Comparison of ENCODE assay signal across 31 mouse cellular contexts in genomic region chr16:92098351-92099051, GRCm38 (mm10). TPM values are rescaled to one million over a fixed set of nuclear protein-coding genes. Genes with fewer than 3 reads are reported as not detected.
DNase-seq lines count a peak whose midpoint lies in the region; ATAC-seq and TF ChIP-seq lines count a peak whose summit lies in the region.
"Had no signal": no experiment of that assay in that cellular context is flagged by ENCODE, and none has a peak within 500 bp of the region (broad histone marks: within the 10 kb centered on the region; RNA-seq: fewer than 3 reads in every experiment).

No protein-coding gene starts in this region.

- DNase-seq in forebrain, embryonic 14.5 days (ENCODE audit: low spot score), result peak; percentile 38
- DNase-seq in kidney, adult 9 months, result peak; percentile 33
- DNase-seq in brain, embryonic 14.5 days (ENCODE audit: low read depth), result peak; percentile 45
- peak; percentile 64 for DNase-seq in hindlimb bud, embryonic 11.5 days (ENCODE audit: extremely low spot score, low read depth, low spot score)
- DNase-seq in cerebellum, adult 9-10 months, result no peak
- DNase-seq: adrenal gland, postnatal 36 days; cerebellum, adult 11-12 months; cerebellum, postnatal 14 days; gastrocnemius, postnatal 14 days; heart, adult 18-20 months; heart, postnatal 14 days; lung, postnatal 36 days; right cerebral cortex, postnatal 4 days; thymus, postnatal 36 days had no signal

- ATAC-seq in forebrain, embryonic 14.5 days, result no peak
- no peak for ATAC-seq in forebrain, embryonic 15.5 days (replicated peaks)
- no peak for ATAC-seq in kidney, embryonic 16.5 days (ENCODE audit: low FRiP score, low TSS enrichment)
- ATAC-seq in erythroid progenitor cell, adult 5-6 weeks (replicated peaks; ENCODE audit: low FRiP score, poor library complexity, severe bottlenecking), result no peak
- ATAC-seq: forebrain, embryonic 16.5 days; inflammation-experienced regulatory T-cells, adult 6 months; midbrain, embryonic 15.5 days; Patski had no signal

- no peaks in the 10 kb centered on the region for H3K9me3 ChIP-seq in forebrain, embryonic 14.5 days (replicated peaks; ENCODE audit: control insufficient read depth, low read length)
- no peaks in the 10 kb centered on the region for H3K9me3 ChIP-seq in forebrain, embryonic 15.5 days
- no peaks in the 10 kb centered on the region for H3K9me3 ChIP-seq in kidney, embryonic 16.5 days (ENCODE audit: low read length)
- H3K9me3 ChIP-seq: heart, embryonic 13.5 days; limb, embryonic 15.5 days; lung, embryonic 15.5 days; megakaryocyte, embryonic 14.5 days; midbrain, embryonic 15.5 days had no signal

- H3K4me3 ChIP-seq in forebrain, embryonic 14.5 days (ENCODE audit: low read depth, low read length), result no peak overlapping the region
- no peak overlapping the region for H3K4me3 ChIP-seq in forebrain, embryonic 15.5 days
- H3K4me3 ChIP-seq in kidney, embryonic 16.5 days (ENCODE audit: low read length), result no peak overlapping the region
- H3K4me3 ChIP-seq: heart, embryonic 13.5 days; limb, embryonic 15.5 days; lung, embryonic 15.5 days; megakaryocyte, embryonic 14.5 days; midbrain, embryonic 15.5 days had no signal

- no peaks in the 10 kb centered on the region; the same call in 1 of the 2 replicates for H3K4me1 ChIP-seq in forebrain, embryonic 14.5 days (ENCODE audit: control insufficient read depth, insufficient read depth, low read length)
- peaks cover 8% of the 10 kb centered on the region for H3K4me1 ChIP-seq in forebrain, embryonic 15.5 days
- H3K4me1 ChIP-seq in kidney, embryonic 16.5 days (ENCODE audit: insufficient read depth, low read length), result peaks cover 8% of the 10 kb centered on the region
- H3K4me1 ChIP-seq: megakaryocyte, embryonic 14.5 days had no signal

- no peaks in the 10 kb centered on the region for H3K27me3 ChIP-seq in forebrain, embryonic 14.5 days (replicated peaks; ENCODE audit: control insufficient read depth, insufficient read depth, low read length)
- H3K27me3 ChIP-seq in forebrain, embryonic 15.5 days, result no peaks in the 10 kb centered on the region
- H3K27me3 ChIP-seq in kidney, embryonic 16.5 days (ENCODE audit: insufficient read depth, low read length), result no peaks in the 10 kb centered on the region
- H3K27me3 ChIP-seq: heart, embryonic 13.5 days; limb, embryonic 15.5 days; lung, embryonic 15.5 days; megakaryocyte, embryonic 14.5 days; midbrain, embryonic 15.5 days; Patski had no signal

- 73% methylated on average over 10 of the region's 10 CpGs for WGBS in forebrain, embryonic 14.5 days
- WGBS in forebrain, embryonic 15.5 days, result 69% methylated on average over 10 of the region's 10 CpGs
- WGBS in kidney, embryonic 16.5 days, result 51% methylated on average over 10 of the region's 10 CpGs

- no peak overlapping the region for H3K4me2 ChIP-seq in forebrain, embryonic 14.5 days (ENCODE audit: low read length)
- no peak overlapping the region for H3K4me2 ChIP-seq in forebrain, embryonic 15.5 days (replicated peaks)
- no peak overlapping the region for H3K4me2 ChIP-seq in kidney, embryonic 16.5 days (replicated peaks; ENCODE audit: low read depth, low read length)
- H3K4me2 ChIP-seq: heart, embryonic 13.5 days; limb, embryonic 15.5 days; lung, embryonic 15.5 days; midbrain, embryonic 15.5 days had no signal

- TF ChIP-seq POLR2A in brain, embryonic 14.5 days (IDR thresholded peaks at IDR 0.05; ENCODE audit: borderline replicate concordance, extremely low read depth, insufficient read depth, insufficient read length, poor library complexity, severe bottlenecking), result no peak

- no peak overlapping the region for H3K9ac ChIP-seq in forebrain, embryonic 14.5 days (ENCODE audit: low read length)
- no peak overlapping the region for H3K9ac ChIP-seq in forebrain, embryonic 15.5 days (replicated peaks)
- no peak overlapping the region for H3K9ac ChIP-seq in kidney, embryonic 16.5 days (replicated peaks; ENCODE audit: low read length)
- H3K9ac ChIP-seq: heart, embryonic 13.5 days; limb, embryonic 15.5 days; liver, embryonic 14.5 days; lung, embryonic 15.5 days; midbrain, embryonic 15.5 days had no signal

- H3K27ac ChIP-seq in forebrain, embryonic 14.5 days (ENCODE audit: low read depth, low read length), result no peak overlapping the region
- no peak overlapping the region for H3K27ac ChIP-seq in forebrain, embryonic 15.5 days (replicated peaks)
- H3K27ac ChIP-seq in kidney, embryonic 16.5 days (ENCODE audit: low read length), result no peak overlapping the region
- H3K27ac ChIP-seq: heart, embryonic 13.5 days; kidney, postnatal 0 days; limb, embryonic 15.5 days; liver, embryonic 14.5 days; lung, embryonic 15.5 days; midbrain, embryonic 15.5 days had no signal

- no peak for TF ChIP-seq CTCF in brain, embryonic 14.5 days (IDR thresholded peaks at IDR 0.05; ENCODE audit: borderline replicate concordance, extremely low read depth, insufficient read depth, insufficient read length)

- H3K36me3 ChIP-seq in forebrain, embryonic 14.5 days (ENCODE audit: control insufficient read depth, insufficient read depth, low read length), result peaks cover 4% of the 10 kb centered on the region; the same call in 1 of the 2 replicates
- no peaks in the 10 kb centered on the region for H3K36me3 ChIP-seq in forebrain, embryonic 15.5 days
- peaks cover 9% of the 10 kb centered on the region for H3K36me3 ChIP-seq in kidney, embryonic 16.5 days (ENCODE audit: insufficient read depth, low read length)
- H3K36me3 ChIP-seq: midbrain, embryonic 15.5 days had no signal

RNA-seq across cellular contexts. Expression of gene Slc5a3, which starts 40.4 kb away (rescaled TPM):
- polyA plus RNA-seq in forebrain, embryonic 14.5 days (2014; fragmentation: Nextera tagmentation; extraction: Ambion mirVana), result 10.8 and 15.3 TPM in 2 replicates
- 10.8 and 12.4 TPM in 2 replicates for polyA plus RNA-seq in forebrain, embryonic 15.5 days (2015; fragmentation: Nextera tagmentation; extraction: Ambion mirVana)
- polyA plus RNA-seq in kidney, embryonic 16.5 days (2015; fragmentation: Nextera tagmentation; extraction: Ambion mirVana), result 11.2 and 13.1 TPM in 2 replicates
- polyA plus RNA-seq in brain, embryonic 14.5 days (2012; rRNA removed), result 5.7 and 12.8 TPM in 2 replicates
- total RNA-seq in erythroid progenitor cell, adult 5-6 weeks (2015; ENCODE audit: low replicate concordance), result 0.42 TPM in 1 of 2 replicates, not detected in the other
- total RNA-seq in erythroid progenitor cell, adult 5-6 weeks (2017; ENCODE audit: low replicate concordance), result 0.08 and 0.13 TPM in 2 replicates

RNA-seq across cellular contexts. Expression of gene Gm49711, which starts 40.4 kb away (rescaled TPM):
- 0.41 and 0.63 TPM in 2 replicates for polyA plus RNA-seq in forebrain, embryonic 14.5 days (2014; fragmentation: Nextera tagmentation; extraction: Ambion mirVana)
- polyA plus RNA-seq in forebrain, embryonic 15.5 days (2015; fragmentation: Nextera tagmentation; extraction: Ambion mirVana), result 0.42 and 0.57 TPM in 2 replicates
- 0.15 TPM in 1 of 2 replicates, not detected in the other for polyA plus RNA-seq in kidney, embryonic 16.5 days (2015; fragmentation: Nextera tagmentation; extraction: Ambion mirVana)
- 0.55 and 0.57 TPM in 2 replicates for polyA plus RNA-seq in brain, embryonic 14.5 days (2012; rRNA removed)
- not detected in 2 replicates for total RNA-seq in erythroid progenitor cell, adult 5-6 weeks (2015; ENCODE audit: low replicate concordance)
- not detected in 2 replicates for total RNA-seq in erythroid progenitor cell, adult 5-6 weeks (2017; ENCODE audit: low replicate concordance)
- total RNA-seq: adrenal gland, adult 18-20 months; adrenal gland, postnatal 36 days; ES-E14; gastrocnemius, postnatal 14 days; heart, adult 18-20 months; heart, postnatal 14 days; layer of hippocampus, postnatal 14 days had no signal
- polyA plus RNA-seq: inflammation-experienced regulatory T-cells, adult 6 months; liver, embryonic 14.5 days; lung, embryonic 15.5 days; stomach, embryonic 14.5 days had no signal

RNA-seq across cellular contexts. Expression of gene Mrps6, which starts 40.4 kb away (rescaled TPM):
- polyA plus RNA-seq in forebrain, embryonic 14.5 days (2014; fragmentation: Nextera tagmentation; extraction: Ambion mirVana), result 175 and 186 TPM in 2 replicates
- polyA plus RNA-seq in forebrain, embryonic 15.5 days (2015; fragmentation: Nextera tagmentation; extraction: Ambion mirVana), result 142 and 153 TPM in 2 replicates
- 164 and 165 TPM in 2 replicates for polyA plus RNA-seq in kidney, embryonic 16.5 days (2015; fragmentation: Nextera tagmentation; extraction: Ambion mirVana)
- 87.8 and 96.8 TPM in 2 replicates for polyA plus RNA-seq in brain, embryonic 14.5 days (2012; rRNA removed)
- total RNA-seq in erythroid progenitor cell, adult 5-6 weeks (2015; ENCODE audit: low replicate concordance), result 10.1 TPM in 2 replicates
- 1.8 TPM in 1 of 2 replicates, not detected in the other for total RNA-seq in erythroid progenitor cell, adult 5-6 weeks (2017; ENCODE audit: low replicate concordance)
